Mouse (Mus musculus): ENCODE data around the gene Zc3h4.

Zc3h4 gene

GRCm38 (mm10) chr7:16426129-16426729 is 25.5 kb downstream of the Zc3h4 start:
- DNase-seq (ENCODE audit: low spot score): peak; percentile 53

GRCm38 (mm10) chr7:16433352-16433971 is 32.8 kb downstream of the Zc3h4 start:
- no peak for DNase-seq (ENCODE audit: low spot score)

- DNase-seq (ENCODE audit: low spot score): no peak
Observed at GRCm38 (mm10) chr7:16435088-16435487, 34.4 kb downstream of the Zc3h4 start.

- DNase-seq (ENCODE audit: low spot score): peak; percentile 45
Observed at GRCm38 (mm10) chr7:16441241-16441640, 40.5 kb downstream of the Zc3h4 start.

GRCm38 (mm10) chr7:16451656-16452055 is 50.9 kb downstream of the Zc3h4 start:
- no peak for DNase-seq (ENCODE audit: low spot score)

- DNase-seq (ENCODE audit: low spot score): peak; percentile 86
Observed at GRCm38 (mm10) chr7:16452587-16453073, 51.9 kb downstream of the Zc3h4 start, which contains the start of gene Tmem160. Gene Tmem160 (plus strand): TSS chr7:16452779.

- peak; percentile 64 for DNase-seq (ENCODE audit: low spot score)
Observed at GRCm38 (mm10) chr7:16453118-16453711, 52.5 kb downstream of the Zc3h4 start.

- no peak for DNase-seq (ENCODE audit: low spot score)
Observed at GRCm38 (mm10) chr7:16455016-16455415, 54.3 kb downstream of the Zc3h4 start.

GRCm38 (mm10) chr7:16456289-16456688 is 55.6 kb downstream of the Zc3h4 start:
- no peak for DNase-seq (ENCODE audit: low spot score)

GRCm38 (mm10) chr7:16460566-16460965 is 59.9 kb downstream of the Zc3h4 start:
- DNase-seq (ENCODE audit: low spot score): no peak

GRCm38 (mm10) chr7:16461151-16461550 is 60.4 kb downstream of the Zc3h4 start:
- DNase-seq (ENCODE audit: low spot score): no peak

GRCm38 (mm10) chr7:16461705-16462104 is 61.0 kb downstream of the Zc3h4 start:
- DNase-seq (ENCODE audit: low spot score): no peak

- DNase-seq (ENCODE audit: low spot score): peak; percentile 74
Observed at GRCm38 (mm10) chr7:16463214-16463613, 62.5 kb downstream of the Zc3h4 start.

- peak; percentile 66 for DNase-seq (ENCODE audit: low spot score)
Observed at GRCm38 (mm10) chr7:16465160-16465559, 64.5 kb downstream of the Zc3h4 start.

GRCm38 (mm10) chr7:16465568-16465967 is 64.9 kb downstream of the Zc3h4 start:
- no peak for DNase-seq (ENCODE audit: low spot score)

- peak; percentile 66 for DNase-seq (ENCODE audit: low spot score)
Observed at GRCm38 (mm10) chr7:16466565-16466964, 65.9 kb downstream of the Zc3h4 start.

GRCm38 (mm10) chr7:16468115-16468514 is 67.4 kb downstream of the Zc3h4 start:
- no peak for DNase-seq (ENCODE audit: low spot score)

- no peak for DNase-seq (ENCODE audit: low spot score)
Observed at GRCm38 (mm10) chr7:16471549-16471948, 70.8 kb downstream of the Zc3h4 start.

- DNase-seq (ENCODE audit: low spot score): no peak
Observed at GRCm38 (mm10) chr7:16472116-16472709, 71.5 kb downstream of the Zc3h4 start.

- DNase-seq (ENCODE audit: low spot score): no peak
Observed at GRCm38 (mm10) chr7:16473847-16474246, 73.1 kb downstream of the Zc3h4 start.

GRCm38 (mm10) chr7:16474445-16474844 is 73.7 kb downstream of the Zc3h4 start:
- no peak for DNase-seq (ENCODE audit: low spot score)

- no peak for DNase-seq (ENCODE audit: low spot score)
Observed at GRCm38 (mm10) chr7:16475321-16475720, 74.6 kb downstream of the Zc3h4 start.

All from c-Kit-positive CD71-positive TER-119-positive erythroid progenitor cells, embryonic 14.5 days (primary cell).